8 mouse cellular contexts compared by ENCODE assay signal in the genomic region with DNA sequence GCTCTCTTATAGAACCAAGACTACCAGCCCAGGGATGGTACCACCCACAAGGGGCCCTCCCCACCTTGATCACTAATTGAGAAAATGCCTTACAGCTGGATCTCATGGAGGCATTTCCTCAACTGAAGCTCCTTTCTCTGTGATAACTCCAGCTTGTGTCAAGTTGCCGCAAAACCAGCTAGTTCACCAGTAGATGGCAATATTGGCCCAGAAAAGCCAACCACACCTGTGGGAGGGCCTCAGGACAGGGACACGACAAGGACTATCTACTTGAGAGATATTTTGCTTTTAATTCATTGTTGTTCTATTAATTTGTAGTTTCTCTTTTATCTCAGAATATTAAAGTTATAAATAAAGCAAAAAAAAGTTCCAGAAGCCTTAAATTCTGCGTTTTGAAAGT.
DNase-seq lines count a peak whose midpoint lies in the region; ATAC-seq and TF ChIP-seq lines count a peak whose summit lies in the region.
"Not testable (repeated sequence)": the region's sequence is repeated elsewhere in the genome, so short reads cannot be mapped to it uniquely, and the experiment has no call there.

No protein-coding gene starts in this region.

- TF ChIP-seq POLR2A in MEL (IDR thresholded peaks at IDR 0.05; ENCODE audit: control insufficient read depth in 1 of 2, insufficient read depth in 1 of 2, low read depth in 1 of 2, low read length in 2 of 2, poor library complexity in 1 of 2); lung, adult 2 months (IDR thresholded peaks at IDR 0.05; ENCODE audit: borderline replicate concordance, extremely low read depth, low read depth, low read length): not testable (repeated sequence)

- H3K4me2 ChIP-seq in forebrain, embryonic 15.5 days (replicated peaks); hindbrain, embryonic 13.5 days: not testable (repeated sequence)

- WGBS in forebrain, embryonic 15.5 days, result 13% methylated on average over 3 of the region's 3 CpGs
- 16% methylated on average over 3 of the region's 3 CpGs for WGBS in hindbrain, embryonic 13.5 days
- 22% methylated on average over 3 of the region's 3 CpGs for WGBS in lung, adult 2 months

- not testable (repeated sequence) for H3K79me2 ChIP-seq in MEL (ENCODE audit: control insufficient read depth, insufficient read depth, low read length, poor library complexity)

- peak; percentile 35 for DNase-seq in MEL (ENCODE audit: low read depth, low spot score)
- DNase-seq in cerebellum, adult 18-20 months, result peak; percentile 64 to 65
- DNase-seq in layer of hippocampus, adult 2 months (ENCODE audit: low spot score in 2 of 2), result peak; percentile 50 to 73
- DNase-seq in lung, adult 2 months, result peak; percentile 14
- DNase-seq in ovary, postnatal 14 days (ENCODE audit: low spot score), result peak; percentile 57
- peak; percentile 39 for DNase-seq in thymus, postnatal 14 days

- H3K27me3 ChIP-seq in MEL (ENCODE audit: control insufficient read depth in 1 of 2, insufficient read depth in 2 of 2, low read length in 2 of 2); forebrain, embryonic 15.5 days; hindbrain, embryonic 13.5 days: not testable (repeated sequence)

- peak; percentile 85 for ATAC-seq in forebrain, embryonic 15.5 days (replicated peaks)
- peak; percentile 59; the same call in 1 of the 2 replicates for ATAC-seq in hindbrain, embryonic 13.5 days (ENCODE audit: low FRiP score)

- H3K9me3 ChIP-seq in MEL (replicated peaks; ENCODE audit: insufficient read depth, low read length); forebrain, embryonic 15.5 days; hindbrain, embryonic 13.5 days: not testable (repeated sequence)

- not testable (repeated sequence) for H3K36me3 ChIP-seq in MEL (ENCODE audit: control insufficient read depth in 1 of 2, insufficient read depth in 2 of 2, low read length in 2 of 2); forebrain, embryonic 15.5 days; hindbrain, embryonic 13.5 days

- not testable (repeated sequence) for H3K4me1 ChIP-seq in MEL (ENCODE audit: control insufficient read depth in 1 of 2, insufficient read depth in 2 of 2, low read length in 2 of 2); forebrain, embryonic 15.5 days; hindbrain, embryonic 13.5 days (replicated peaks); lung, adult 2 months (ENCODE audit: control insufficient read depth, insufficient read depth, low read length)

- not testable (repeated sequence) for H3K4me3 ChIP-seq in MEL (ENCODE audit: control insufficient read depth in 1 of 2, insufficient read depth in 1 of 2, low read depth in 2 of 2, low read length in 2 of 2); forebrain, embryonic 15.5 days; hindbrain, embryonic 13.5 days; layer of hippocampus, adult 2 months; lung, adult 2 months (replicated peaks; ENCODE audit: extremely low read depth, low read depth, low read length)

- not testable (repeated sequence) for TF ChIP-seq EP300 in MEL (IDR thresholded peaks at IDR 0.05; ENCODE audit: low read depth in 1 of 2, low read length in 2 of 2)

- H3K9ac ChIP-seq in MEL (ENCODE audit: control insufficient read depth, low read depth, low read length, poor library complexity, severe bottlenecking); forebrain, embryonic 15.5 days (replicated peaks); hindbrain, embryonic 13.5 days: not testable (repeated sequence)

- peak in 2 of 3 experiments; percentile 63 to 65; a peak in 4 of 6 replicates for TF ChIP-seq CTCF in MEL (IDR thresholded peaks at IDR 0.05 in 2 of 3, conservative IDR thresholded peaks at IDR 0.05 in 1 of 3; ENCODE audit: control insufficient read depth in 1 of 3, insufficient read depth in 1 of 3, low read depth in 2 of 3, low read length in 3 of 3, poor library complexity in 1 of 3, severe bottlenecking in 1 of 3)
- peak; percentile 83 for TF ChIP-seq CTCF in layer of hippocampus, adult 2 months (conservative IDR thresholded peaks at IDR 0.05)
- TF ChIP-seq CTCF in lung, adult 2 months (IDR thresholded peaks at IDR 0.05; ENCODE audit: insufficient read depth, low read length), result peak; percentile 69

- not testable (repeated sequence) for H3K27ac ChIP-seq in MEL (ENCODE audit: control insufficient read depth, low read depth, low read length); forebrain, embryonic 15.5 days (replicated peaks); hindbrain, embryonic 13.5 days; layer of hippocampus, adult 2 months

- peak; percentile 69 for TF ChIP-seq RAD21 in MEL (IDR thresholded peaks at IDR 0.05; ENCODE audit: low read depth, low read length)

TF ChIP-seq in MEL, 35 proteins besides CTCF, POLR2A, EP300 and RAD21:
- TF ChIP-seq SMC3 (IDR thresholded peaks at IDR 0.05; ENCODE audit: low read depth, low read length) (peak; percentile 65), ZC3H11A (IDR thresholded peaks at IDR 0.05; ENCODE audit: low read depth, low read length) (peak; percentile 38; the same call in 1 of the 2 replicates)

Comparison
In these comparisons a context has a peak if more than half of its experiments do, and no peak if none do; other contexts are left out.
1. DNase-seq: peak in every context shown above with its lines; median percentile 64 in cerebellum, adult 18-20 months; 62 in layer of hippocampus, adult 2 months; 57 in ovary, postnatal 14 days; 39 in thymus, postnatal 14 days; 35 in MEL; 14 in lung, adult 2 months.